Mouse (Mus musculus): ENCODE data around the gene Bik. TPM values are rescaled to one million over a fixed set of nuclear protein-coding genes. Genes with fewer than 3 reads are reported as not detected.

Gene Bik
- total RNA-seq, 2 experiments from 2014 or later = 0.43 to 0.47 TPM

- no peak for DNase-seq (ENCODE audit: low spot score in 2 of 2)
Observed at GRCm38 (mm10) chr15:83582931-83583330, 56.3 kb downstream of the Bik start.

- no peak for DNase-seq (ENCODE audit: low spot score in 2 of 2)
Observed at GRCm38 (mm10) chr15:83583419-83584156, 56.9 kb downstream of the Bik start.

DNA sequence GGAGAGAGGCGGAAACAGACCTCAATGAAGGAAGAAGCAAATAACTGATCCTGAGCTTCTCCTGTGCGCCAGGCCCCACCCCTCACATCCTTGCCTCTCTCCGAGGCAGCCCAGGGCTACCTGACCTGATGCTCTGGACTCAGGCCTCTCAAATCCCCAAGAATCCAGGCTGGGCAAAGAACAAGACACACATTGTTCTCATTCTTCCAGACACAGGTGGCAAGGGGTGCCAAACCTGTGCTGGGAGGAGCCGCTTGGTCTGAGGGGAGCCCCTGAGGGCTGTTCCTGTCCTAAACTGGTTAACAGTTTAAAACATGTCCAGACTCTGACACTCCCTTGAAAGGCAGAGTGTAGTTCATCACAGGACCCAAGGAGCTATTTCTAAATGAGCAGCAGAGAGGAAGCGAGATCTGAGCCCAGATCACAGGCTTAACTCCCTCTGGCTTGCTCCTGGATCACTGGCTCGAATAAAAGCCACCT is 58.1 kb downstream of the Bik start:
- no peak for DNase-seq (ENCODE audit: low spot score in 2 of 2)

DNA sequence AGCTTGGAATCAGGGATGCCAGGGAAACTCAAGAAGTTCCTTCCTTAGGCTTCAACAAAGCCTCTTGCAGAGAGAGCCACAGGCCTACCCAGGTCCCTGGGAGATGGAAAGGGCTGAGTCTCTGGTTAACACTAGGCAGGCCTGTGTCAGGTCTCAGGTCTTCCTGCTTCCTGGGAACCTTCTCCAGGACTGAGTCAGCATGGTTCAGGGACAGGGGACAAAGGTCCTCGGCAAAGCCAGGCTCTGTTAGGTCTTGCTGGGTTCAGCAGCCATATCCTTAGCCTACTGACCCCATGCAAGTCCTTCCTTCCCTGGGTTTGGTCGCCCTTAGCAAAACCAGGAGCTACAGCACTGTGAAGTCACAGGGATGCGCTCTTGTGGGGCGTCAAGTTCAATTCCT is 64.2 kb downstream of the Bik start:
- no peak for DNase-seq (ENCODE audit: low spot score in 2 of 2)

DNA sequence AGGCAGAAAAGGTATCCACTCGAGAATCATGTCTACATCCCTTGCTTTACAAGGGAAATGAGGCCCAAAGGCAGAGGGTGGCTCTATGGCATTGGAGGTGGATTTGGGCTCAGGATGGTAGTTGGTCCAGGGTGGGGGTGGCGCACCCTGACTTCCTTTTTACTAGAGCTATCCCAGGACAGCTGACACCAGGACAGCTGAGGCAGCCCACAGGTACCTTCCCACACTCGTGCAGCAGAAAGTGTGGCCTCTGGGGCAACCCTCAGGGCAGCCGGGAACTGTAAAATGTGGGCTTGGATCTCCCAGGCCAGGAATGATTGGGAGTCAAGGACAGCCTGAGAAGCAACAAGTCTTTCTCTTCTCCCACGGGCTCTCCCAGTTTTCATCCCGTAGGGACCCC is 65.1 kb downstream of the Bik start:
- no peak for DNase-seq (ENCODE audit: low spot score in 2 of 2)

GRCm38 (mm10) chr15:83592260-83593188 is 65.9 kb downstream of the Bik start:
- no peak for DNase-seq (ENCODE audit: low spot score in 2 of 2)

DNA sequence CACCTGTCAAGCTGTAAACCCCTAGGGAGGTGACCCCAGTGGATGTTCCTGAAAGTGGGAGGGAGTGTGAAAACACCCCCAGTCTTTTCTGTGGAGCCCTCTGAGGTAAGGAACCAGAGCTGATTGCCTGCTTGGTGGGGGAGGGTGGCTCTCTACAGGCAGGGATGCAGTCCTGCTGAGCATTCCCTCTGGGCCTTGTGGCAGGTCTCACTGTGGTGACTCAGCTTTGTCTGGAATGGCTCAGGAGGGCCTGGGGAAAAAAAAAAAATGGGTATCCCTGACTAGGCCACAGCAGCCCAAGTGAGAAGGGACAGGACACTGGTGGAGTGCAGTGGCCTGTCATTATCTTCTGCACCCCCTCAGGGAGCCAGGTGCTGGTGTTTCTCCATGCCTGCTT is 66.5 kb downstream of the Bik start:
- DNase-seq (ENCODE audit: low spot score in 2 of 2) = no peak

- no peak for DNase-seq (ENCODE audit: low spot score in 2 of 2)
Observed at GRCm38 (mm10) chr15:83593702-83594512, 67.2 kb downstream of the Bik start.

Small RNA genes within 50 kb of the gene (microRNA-seq; reads per million reads assigned to microRNA genes)
- gene Gm24575 = 0 reads per million in 2 experiments

Other genes with a start within 250 kb of the Bik start
- 10 to 100 TPM; 19.1 to 20.1 TPM for gene Arfgap3, start 176.6 kb upstream of the Bik start, total RNA-seq (2021)
- 100 to 1,000 TPM; 101 to 106 TPM for gene Pacsin2, start 62.3 kb upstream of the Bik start, total RNA-seq (2021)
- gene Ttll1, start 16.0 kb upstream of the Bik start, total RNA-seq (2021) = 10 to 100 TPM; 36.0 to 38.5 TPM
- gene Tspo, start 36.7 kb downstream of the Bik start, total RNA-seq (2021) = 1 to 10 TPM; 6.7 to 8.5 TPM
- gene Mcat, start 36.9 kb downstream of the Bik start, total RNA-seq (2021) = 10 to 100 TPM; 21.8 to 29.3 TPM
- gene Ttll12, start 68.3 kb downstream of the Bik start, total RNA-seq (2021) = 10 to 100 TPM; 11.7 to 12.1 TPM
- gene Scube1, start 198.2 kb downstream of the Bik start, total RNA-seq (2021) = 10 to 100 TPM; 15.9 to 18.4 TPM